21 mouse cellular contexts compared by ENCODE assay signal in genomic region chr13:6627352-6627751, GRCm38 (mm10). TPM values are rescaled to one million over a fixed set of nuclear protein-coding genes. Genes with fewer than 3 reads are reported as not detected.
DNase-seq lines count a peak whose midpoint lies in the region; ATAC-seq and TF ChIP-seq lines count a peak whose summit lies in the region.
"Had no signal": no experiment of that assay in that cellular context is flagged by ENCODE, and none has a peak within 500 bp of the region (broad histone marks: within the 10 kb centered on the region; RNA-seq: fewer than 3 reads in every experiment).

No protein-coding gene starts in this region.

- ATAC-seq in heart, postnatal 0 days (ENCODE audit: insufficient read depth, low read depth): no peak
- ATAC-seq in inflammation-experienced regulatory T-cells, adult 6 months: peak; percentile 70
- no peak for ATAC-seq in erythroblast, adult 5-6 weeks (replicated peaks; ENCODE audit: low FRiP score, poor library complexity, severe bottlenecking)
- no peak for ATAC-seq in hindbrain, embryonic 11.5 days (ENCODE audit: low FRiP score)
- ATAC-seq: forebrain, embryonic 16.5 days; midbrain, embryonic 13.5 days had no signal

- H3K27me3 ChIP-seq in heart, postnatal 0 days (ENCODE audit: control insufficient read depth, insufficient read depth, low read length): no peaks in the 10 kb centered on the region
- H3K27me3 ChIP-seq in CH12.LX (replicated peaks): no peaks in the 10 kb centered on the region
- H3K27me3 ChIP-seq in thymus, adult 2 months (ENCODE audit: control insufficient read depth, insufficient read depth, low read length): no peaks in the 10 kb centered on the region
- H3K27me3 ChIP-seq in hindbrain, embryonic 11.5 days (ENCODE audit: control insufficient read depth, insufficient read depth, low read length): no peaks in the 10 kb centered on the region
- H3K27me3 ChIP-seq: heart, embryonic 15.5 days; hindbrain, embryonic 13.5 days; liver, embryonic 13.5 days; midbrain, embryonic 13.5 days had no signal

- peaks cover 12% of the 10 kb centered on the region for H3K36me3 ChIP-seq in heart, postnatal 0 days (replicated peaks; ENCODE audit: control insufficient read depth, insufficient read depth, low read length)
- peaks cover 27 to 84% of the 10 kb centered on the region in 2 experiments for H3K36me3 ChIP-seq in CH12.LX (replicated peaks in 1 of 2; ENCODE audit: control insufficient read depth in 1 of 2, insufficient read depth in 1 of 2, low read length in 1 of 2)
- H3K36me3 ChIP-seq in thymus, adult 2 months (ENCODE audit: control insufficient read depth, insufficient read depth, low read length): no peaks in the 10 kb centered on the region
- no peaks in the 10 kb centered on the region for H3K36me3 ChIP-seq in hindbrain, embryonic 11.5 days (ENCODE audit: control insufficient read depth, insufficient read depth, low read length)
- H3K36me3 ChIP-seq: embryonic facial prominence, embryonic 10.5 days; hindbrain, embryonic 13.5 days; limb, embryonic 10.5 days; liver, embryonic 13.5 days; midbrain, embryonic 13.5 days had no signal

- peaks cover 93% of the 10 kb centered on the region for H3K79me2 ChIP-seq in CH12.LX (replicated peaks; ENCODE audit: control insufficient read depth, extremely low read depth, insufficient read depth, poor library complexity, severe bottlenecking)

- TF ChIP-seq CTCF in heart, postnatal 0 days (IDR thresholded peaks at IDR 0.05; ENCODE audit: low read depth): peak; percentile 35
- TF ChIP-seq CTCF in CH12.LX (conservative IDR thresholded peaks at IDR 0.05 in 1 of 2, IDR thresholded peaks at IDR 0.05 in 1 of 2; ENCODE audit: low read depth in 2 of 2, low read length in 2 of 2): peak in 1 of 2 experiments; percentile 76; a peak in 2 of 4 replicates
- TF ChIP-seq CTCF in thymus, adult 2 months (IDR thresholded peaks at IDR 0.05; ENCODE audit: borderline replicate concordance, control insufficient read depth, extremely low read depth, insufficient read depth, low read length, poor library complexity): no peak

- no peak for DNase-seq in heart, postnatal 0 days (ENCODE audit: low spot score)
- no peak for DNase-seq in heart, adult 8-10 months (ENCODE audit: low spot score)
- peak; percentile 33 for DNase-seq in 3T3-L1 (ENCODE audit: low read depth, low spot score)
- no peak for DNase-seq in CH12.LX (ENCODE audit: extremely low read depth)
- no peak for DNase-seq in thymus, adult 2 months
- no peak for DNase-seq in hindbrain, embryonic 11.5 days (ENCODE audit: low spot score)
- DNase-seq: cerebellum, postnatal 25 days; gastrocnemius, postnatal 36 days; kidney, adult 2 months; kidney, postnatal 4 days; layer of hippocampus, postnatal 36 days; liver, embryonic 13.5 days; lung, postnatal 14 days had no signal

- H3K9ac ChIP-seq in heart, postnatal 0 days (replicated peaks; ENCODE audit: low read depth, low read length): no peak overlapping the region
- no peak overlapping the region for H3K9ac ChIP-seq in CH12.LX (ENCODE audit: insufficient read depth, low read depth)
- no peak overlapping the region for H3K9ac ChIP-seq in hindbrain, embryonic 11.5 days (ENCODE audit: low read depth, low read length)
- H3K9ac ChIP-seq: heart, embryonic 15.5 days; hindbrain, embryonic 13.5 days; liver, embryonic 13.5 days; midbrain, embryonic 13.5 days had no signal

- TF ChIP-seq EP300 in heart, postnatal 0 days (IDR thresholded peaks at IDR 0.05; ENCODE audit: low read depth): no peak
- TF ChIP-seq EP300 in CH12.LX (IDR thresholded peaks at IDR 0.05; ENCODE audit: low read length): 0 out of 2 replicates have a peak, but pooled peaks have one; percentile 13

- no peaks in the 10 kb centered on the region for H3K9me3 ChIP-seq in heart, postnatal 0 days (replicated peaks; ENCODE audit: control insufficient read depth, low read length)
- no peaks in the 10 kb centered on the region for H3K9me3 ChIP-seq in CH12.LX (replicated peaks; ENCODE audit: low read length)
- no peaks in the 10 kb centered on the region for H3K9me3 ChIP-seq in hindbrain, embryonic 11.5 days (ENCODE audit: control insufficient read depth, low read length)
- H3K9me3 ChIP-seq: embryonic facial prominence, embryonic 10.5 days; heart, embryonic 15.5 days; hindbrain, embryonic 13.5 days; limb, embryonic 10.5 days; liver, embryonic 13.5 days; midbrain, embryonic 13.5 days had no signal

- in situ Hi-C loops in CH12.LX (cut with MboI; ENCODE audit: low pct_ligation_motif_present, low pct_unique_long_range_greater_than_20kb, low sequenced_read_pairs): loop anchor here (25.0 kb wide), 1 partner anchor 765 kb away; the partner anchor contains the start of gene Klf6

- TF ChIP-seq RAD21 in CH12.LX (IDR thresholded peaks at IDR 0.05; ENCODE audit: low read depth, low read length): peak; percentile 79

- peaks cover 48% of the 10 kb centered on the region for H3K4me1 ChIP-seq in heart, postnatal 0 days (ENCODE audit: control insufficient read depth, insufficient read depth)
- H3K4me1 ChIP-seq in CH12.LX (ENCODE audit: control insufficient read depth in 1 of 2, insufficient read depth in 2 of 2): peaks cover 13 to 88% of the 10 kb centered on the region in 2 experiments
- H3K4me1 ChIP-seq in thymus, adult 2 months (replicated peaks; ENCODE audit: control insufficient read depth, insufficient read depth, low read length): 0 out of 2 replicates have a peak, but pooled peaks cover 10% of the 10 kb centered on the region
- H3K4me1 ChIP-seq in hindbrain, embryonic 11.5 days (replicated peaks; ENCODE audit: control insufficient read depth, insufficient read depth, low read length): no peaks in the 10 kb centered on the region
- H3K4me1 ChIP-seq: liver, embryonic 13.5 days; midbrain, embryonic 13.5 days had no signal

- H3K4me2 ChIP-seq in heart, postnatal 0 days (ENCODE audit: low read depth, low read length): no peak overlapping the region
- peak overlapping the region; percentile 87 for H3K4me2 ChIP-seq in CH12.LX (ENCODE audit: insufficient read depth, low read depth, poor library complexity, severe bottlenecking)
- H3K4me2 ChIP-seq in hindbrain, embryonic 11.5 days (replicated peaks; ENCODE audit: low read depth, low read length): no peak overlapping the region
- H3K4me2 ChIP-seq: heart, embryonic 15.5 days; hindbrain, embryonic 13.5 days; liver, embryonic 13.5 days; midbrain, embryonic 13.5 days had no signal

- no peak overlapping the region for H3K4me3 ChIP-seq in heart, postnatal 0 days (ENCODE audit: low read depth, low read length)
- H3K4me3 ChIP-seq in CH12.LX (replicated peaks in 1 of 3; ENCODE audit: low read depth in 2 of 3, low read length in 2 of 3, poor library complexity in 1 of 3): no peak overlapping the region
- no peak overlapping the region for H3K4me3 ChIP-seq in thymus, adult 2 months (ENCODE audit: control insufficient read depth, insufficient read depth, low read length)
- H3K4me3 ChIP-seq in hindbrain, embryonic 11.5 days (ENCODE audit: low read depth, low read length): no peak overlapping the region
- H3K4me3 ChIP-seq: embryonic facial prominence, embryonic 10.5 days; heart, embryonic 15.5 days; hindbrain, embryonic 13.5 days; limb, embryonic 10.5 days; liver, embryonic 13.5 days; midbrain, embryonic 13.5 days had no signal

- no peak for TF ChIP-seq POLR2A in CH12.LX (IDR thresholded peaks at IDR 0.05; ENCODE audit: low read depth, low read length)
- no peak for TF ChIP-seq POLR2A in thymus, adult 2 months (IDR thresholded peaks at IDR 0.05; ENCODE audit: control insufficient read depth, extremely low read depth, insufficient read depth, low read length, poor library complexity)

- dilution Hi-C loops in CH12.LX (cut with MboI; ENCODE audit: extremely low pct_ligation_motif_present, extremely low pct_unique_long_range_greater_than_20kb, low sequenced_read_pairs): no loop called here

- WGBS in heart, postnatal 0 days: 96% methylated on average over 3 of the region's 3 CpGs
- WGBS in thymus, adult 2 months: 93% methylated on average over 3 of the region's 3 CpGs
- WGBS in hindbrain, embryonic 11.5 days: 95% methylated on average over 3 of the region's 3 CpGs

- H3K27ac ChIP-seq in heart, postnatal 0 days (ENCODE audit: low read depth): no peak overlapping the region
- H3K27ac ChIP-seq in CH12.LX (ENCODE audit: insufficient read depth, low read depth): no peak overlapping the region
- H3K27ac ChIP-seq in thymus, adult 2 months (ENCODE audit: control insufficient read depth, insufficient read depth, low read length): no peak overlapping the region
- H3K27ac ChIP-seq in hindbrain, embryonic 11.5 days (ENCODE audit: low read depth, low read length): no peak overlapping the region
- H3K27ac ChIP-seq: embryonic facial prominence, embryonic 10.5 days; heart, embryonic 15.5 days; hindbrain, embryonic 13.5 days; limb, embryonic 10.5 days; liver, embryonic 13.5 days; midbrain, embryonic 13.5 days had no signal

TF ChIP-seq in CH12.LX, 34 proteins besides CTCF, POLR2A, EP300 and RAD21 (continues in another document):
- no peak for TF ChIP-seq MAZ (IDR thresholded peaks at IDR 0.05; ENCODE audit: low read depth, low read length)
- TF ChIP-seq ZNF384 (IDR thresholded peaks at IDR 0.05; ENCODE audit: low read depth, low read length): peak; percentile 48
- TF ChIP-seq MXI1 (IDR thresholded peaks at IDR 0.05; ENCODE audit: low read depth, low read length): peak; percentile 45; the same call in 1 of the 2 replicates
- TF ChIP-seq GABPA (IDR thresholded peaks at IDR 0.05; ENCODE audit: insufficient replicate concordance, low read depth, low read length): no peak
- TF ChIP-seq KAT2A (IDR thresholded peaks at IDR 0.05; ENCODE audit: insufficient replicate concordance, low read length): no peak
- TF ChIP-seq SMC3 (IDR thresholded peaks at IDR 0.05; ENCODE audit: low read depth, low read length): peak; percentile 56
- peak; percentile 6; the same call in 1 of the 2 replicates for TF ChIP-seq ZC3H11A (IDR thresholded peaks at IDR 0.05; ENCODE audit: low read depth, low read length)
- no peak for TF ChIP-seq MAFK (IDR thresholded peaks at IDR 0.05; ENCODE audit: insufficient replicate concordance, low read length)
- 0 out of 2 replicates have a peak, but pooled peaks have one; percentile 20 for TF ChIP-seq JUND (conservative IDR thresholded peaks at IDR 0.05; ENCODE audit: low read depth, low read length)

RNA-seq across cellular contexts. Expression of gene Pfkp, which starts 21.2 kb away (rescaled TPM):
- 149 and 162 TPM in 2 replicates for total RNA-seq in heart, postnatal 0 days (2014; rRNA removed; ENCODE audit: low replicate concordance)
- polyA plus RNA-seq in heart, postnatal 0 days (2015; fragmentation: Nextera tagmentation; extraction: Ambion mirVana): 77.3 and 82.9 TPM in 2 replicates
- total RNA-seq in heart, adult 8-10 months (2022): 10 to 100 TPM; 27.7 to 47.5 (median 33.5) TPM
- total RNA-seq in CH12.LX (2012; rRNA removed) (247 and 417 TPM in 2 replicates), CH12.LX (2014; rRNA removed) (204 and 211 TPM in 2 replicates)
- 239 and 265 TPM in 2 replicates for polyA plus RNA-seq in CH12.LX (2012; ENCODE audit: insufficient read length, low read depth)
- polyA plus RNA-seq in inflammation-experienced regulatory T-cells, adult 6 months (2017; shearing (Covaris generic)): 100 to 1,000 TPM; 141 to 154 (median 148) TPM
- polyA plus RNA-seq in thymus, adult 2 months (2012; rRNA removed): 82.0 and 93.2 TPM in 2 replicates
- total RNA-seq in erythroblast, adult 5-6 weeks (2015; ENCODE audit: low replicate concordance): 6.7 and 25.1 TPM in 2 replicates
- 13.7 and 21.3 TPM in 2 replicates for total RNA-seq in erythroblast, adult 5-6 weeks (2017; ENCODE audit: low replicate concordance)
- polyA plus RNA-seq in hindbrain, embryonic 11.5 days (2014; fragmentation: Nextera tagmentation; extraction: Ambion mirVana): 46.8 and 56.5 TPM in 2 replicates
